Mouse (Mus musculus) B cell, adult 67 days (primary cell): ENCODE measurements around the gene Olfr585. TPM values are rescaled to one million over a fixed set of nuclear protein-coding genes. Genes with fewer than 3 reads are reported as not detected.

Source experiments
- total RNA-seq, 2 experiments: library from RNA; stranded (reverse); gene quantifications; 4 replicates each; pipeline ENCODE4 v1.2.4; 2023

Gene Olfr585
- total RNA-seq, result not detected

GRCm38 (mm10) chr7:103097420-103097819 lies at the start of gene Olfr585:
Gene Olfr585 (plus strand): TSS chr7:103097720.

GRCm38 (mm10) chr7:103051000-103051399 lies 46.5 kb upstream of the Olfr585 start, which contains the start of gene Olfr583:
Gene Olfr583 (plus strand): TSS chr7:103051300.

GRCm38 (mm10) chr7:103081585-103081984 lies 15.9 kb upstream of the Olfr585 start, which contains the start of gene Olfr584:
Gene Olfr584 (plus strand): TSS chr7:103081885.

GRCm38 (mm10) chr7:103125538-103125937 lies 28.0 kb downstream of the Olfr585 start, which contains the start of gene Olfr586:
Gene Olfr586 (minus strand): TSS chr7:103125638.

GRCm38 (mm10) chr7:103140579-103140978 lies 43.1 kb downstream of the Olfr585 start, which contains the start of gene Olfr588-ps1:
Gene Olfr588-ps1 (plus strand): TSS chr7:103140879.

Other genes with a start within 250 kb of the Olfr585 start
- not detected for gene Olfr566, start 239.0 kb upstream of the Olfr585 start, total RNA-seq
- not detected for gene Olfr568, start 220.6 kb upstream of the Olfr585 start, total RNA-seq
- gene Olfr569, start 206.8 kb upstream of the Olfr585 start, total RNA-seq, result not detected
- gene Olfr570, start 203.1 kb upstream of the Olfr585 start, total RNA-seq, result not detected
- not detected for gene Olfr571, start 180.2 kb upstream of the Olfr585 start, total RNA-seq
- not detected for gene Olfr572, start 173.3 kb upstream of the Olfr585 start, total RNA-seq
- not detected for gene Olfr573-ps1, start 155.1 kb upstream of the Olfr585 start, total RNA-seq
- not detected for gene Olfr574, start 149.3 kb upstream of the Olfr585 start, total RNA-seq
- gene Olfr575, start 138.9 kb upstream of the Olfr585 start, total RNA-seq, result not detected
- gene Olfr576, start 135.1 kb upstream of the Olfr585 start, total RNA-seq, result not detected
- not detected for gene Olfr577, start 121.8 kb upstream of the Olfr585 start, total RNA-seq
- not detected for gene Olfr578, start 108.4 kb upstream of the Olfr585 start, total RNA-seq
- not detected for gene Olfr582, start 59.7 kb upstream of the Olfr585 start, total RNA-seq
- gene Olfr583, start 46.4 kb upstream of the Olfr585 start, total RNA-seq, result not detected
- gene Olfr584, start 15.8 kb upstream of the Olfr585 start, total RNA-seq, result not detected
- not detected for gene Olfr586, start 27.9 kb downstream of the Olfr585 start, total RNA-seq
- gene Olfr588-ps1, start 43.2 kb downstream of the Olfr585 start, total RNA-seq, result not detected
- gene Olfr589, start 58.6 kb downstream of the Olfr585 start, total RNA-seq, result not detected
- gene Olfr591, start 80.6 kb downstream of the Olfr585 start, total RNA-seq, result not detected
- gene Olfr592, start 87.1 kb downstream of the Olfr585 start, total RNA-seq, result not detected
- not detected for gene Olfr593, start 114.1 kb downstream of the Olfr585 start, total RNA-seq
- gene Olfr594, start 119.3 kb downstream of the Olfr585 start, total RNA-seq, result not detected
- gene Usp17ld, start 154.8 kb downstream of the Olfr585 start, total RNA-seq, result not detected
- not detected for gene Olfr596, start 207.9 kb downstream of the Olfr585 start, total RNA-seq
- gene Olfr597, start 218.6 kb downstream of the Olfr585 start, total RNA-seq, result not detected
- gene Olfr598, start 225.8 kb downstream of the Olfr585 start, total RNA-seq, result not detected
- gene Olfr599, start 238.2 kb downstream of the Olfr585 start, total RNA-seq, result not detected